Mouse (Mus musculus) limb, embryonic 12.5 days (tissue): ENCODE measurements around the gene Gnat2. TPM values are rescaled to one million over a fixed set of nuclear protein-coding genes. Genes with fewer than 3 reads are reported as not detected.

Source experiments
- ATAC-seq: fragments of 200-750 bp; cut with Nextera tagmentation; 2 replicates; pipeline ENCODE4 v1.8.0; 2017; ENCODE audit warnings: low read depth, moderate TSS enrichment; ENCODE audit not compliant: insufficient number of reproducible peaks, insufficient read depth, low FRiP score, low TSS enrichment
- H3K27ac ChIP-seq: fragments of 300-500 bp; sonication (generic); 2 replicates; pipeline ENCODE4 v1.5.1; 2016; ENCODE audit warnings: mild to moderate bottlenecking, moderate library complexity
- H3K27me3 ChIP-seq: fragments of 300-500 bp; sonication (generic); 2 replicates; pipeline ENCODE4 v1.6.1; 2016; ENCODE audit warnings: mild to moderate bottlenecking, moderate library complexity
- H3K36me3 ChIP-seq: fragments of 300-500 bp; sonication (generic); 2 replicates; pipeline ENCODE4 v1.6.1; 2016; ENCODE audit warnings: mild to moderate bottlenecking, moderate library complexity
- H3K4me1 ChIP-seq: fragments of 300-500 bp; sonication (generic); replicated peaks from 2 replicates; pipeline ENCODE4 v1.6.1; 2016
- H3K4me2 ChIP-seq: fragments of 300-500 bp; sonication (generic); 2 replicates; pipeline ENCODE4 v1.6.1; 2016; ENCODE audit warnings: mild to moderate bottlenecking, moderate library complexity
- H3K4me3 ChIP-seq: fragments of 300-500 bp; sonication (generic); replicated peaks from 2 replicates; pipeline ENCODE4 v1.5.1; 2016; ENCODE audit warnings: mild to moderate bottlenecking
- H3K9ac ChIP-seq: fragments of 300-500 bp; sonication (generic); replicated peaks from 2 replicates; pipeline ENCODE4 v1.6.1; 2016; ENCODE audit warnings: mild to moderate bottlenecking, moderate library complexity
- H3K9me3 ChIP-seq: fragments of 300-500 bp; sonication (generic); 2 replicates; pipeline ENCODE4 v1.6.1; 2016; ENCODE audit warnings: mild to moderate bottlenecking, moderate library complexity
- WGBS: fragments of 180-500 bp; shearing (Covaris S2); methylation state at CpG from one replicate; pipeline ENCODE4 v1.1.7; 2016; 5-methylcytosine and 5-hydroxymethylcytosine counted together
- polyA plus RNA-seq: library from polyadenylated mRNA; unstranded; fragments of >200 nt; fragmentation: Nextera tagmentation; extraction: Ambion mirVana; gene quantifications from 2 replicates; pipeline ENCODE4 v1.2.1, GENCODE M21; 2016

Gene Gnat2
- polyA plus RNA-seq, 1 experiment from 2014 or later: 0.55 TPM

GRCm38 (mm10) chr3:108145534-108146445 is 53.2 kb downstream of the Gnat2 start, which contains the start of gene Gnai3:
Gene Gnai3 (minus strand): TSS chr3:108146146.
- H3K27ac ChIP-seq: peak within 1 kb of the TSS; percentile 93
- H3K27me3 ChIP-seq: no peaks in the 10 kb centered on the region
- H3K9ac ChIP-seq: peak within 1 kb of the TSS; percentile 89
- peak; percentile 89 for ATAC-seq
- peak within 1 kb of the TSS; percentile 80 for H3K4me3 ChIP-seq
- H3K9me3 ChIP-seq: no peaks in the 10 kb centered on the region
- 0 out of 2 replicates have a peak, but pooled peaks cover 2% of the 10 kb centered on the region for H3K36me3 ChIP-seq
- H3K4me2 ChIP-seq: peak within 1 kb of the TSS; percentile 67
- peaks cover 14% of the 10 kb centered on the region for H3K4me1 ChIP-seq
- under 1% methylated on average over 63 of the region's 63 CpGs for WGBS

DNA sequence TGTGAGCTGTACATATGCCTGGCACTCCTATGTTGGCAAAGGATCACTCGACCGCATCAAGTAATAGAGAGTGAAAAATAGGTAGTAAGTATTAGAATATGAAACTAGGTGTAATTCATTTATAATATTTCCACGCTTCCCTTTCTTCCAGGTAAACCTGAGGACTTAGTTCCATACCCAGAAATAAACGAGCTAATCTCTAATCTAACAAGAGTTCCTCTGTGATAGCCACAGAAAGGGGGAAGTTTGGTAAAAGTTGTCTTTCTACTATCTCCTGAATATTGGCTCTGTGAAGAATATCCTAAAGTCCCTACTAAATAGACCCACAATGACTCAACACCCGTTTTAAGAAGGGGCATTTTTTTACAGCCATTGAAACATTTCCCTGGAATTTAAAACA is 54.1 kb downstream of the Gnat2 start:
- Histone ChIP-seq H3K4me2 (peak overlapping the region; percentile 67), H3K27me3 (no peaks in the 10 kb centered on the region), H3K36me3 (no peaks in the 10 kb centered on the region), H3K4me1 (peaks cover 14% of the 10 kb centered on the region), H3K9ac (peak overlapping the region; percentile 89), H3K4me3 (peak overlapping the region; percentile 80), H3K27ac (0 out of 2 replicates have a peak overlapping the region, but pooled peaks have one; percentile 93), H3K9me3 (no peaks in the 10 kb centered on the region)
- 56% methylated on average over 5 of the region's 5 CpGs for WGBS
- ATAC-seq: no peak

DNA sequence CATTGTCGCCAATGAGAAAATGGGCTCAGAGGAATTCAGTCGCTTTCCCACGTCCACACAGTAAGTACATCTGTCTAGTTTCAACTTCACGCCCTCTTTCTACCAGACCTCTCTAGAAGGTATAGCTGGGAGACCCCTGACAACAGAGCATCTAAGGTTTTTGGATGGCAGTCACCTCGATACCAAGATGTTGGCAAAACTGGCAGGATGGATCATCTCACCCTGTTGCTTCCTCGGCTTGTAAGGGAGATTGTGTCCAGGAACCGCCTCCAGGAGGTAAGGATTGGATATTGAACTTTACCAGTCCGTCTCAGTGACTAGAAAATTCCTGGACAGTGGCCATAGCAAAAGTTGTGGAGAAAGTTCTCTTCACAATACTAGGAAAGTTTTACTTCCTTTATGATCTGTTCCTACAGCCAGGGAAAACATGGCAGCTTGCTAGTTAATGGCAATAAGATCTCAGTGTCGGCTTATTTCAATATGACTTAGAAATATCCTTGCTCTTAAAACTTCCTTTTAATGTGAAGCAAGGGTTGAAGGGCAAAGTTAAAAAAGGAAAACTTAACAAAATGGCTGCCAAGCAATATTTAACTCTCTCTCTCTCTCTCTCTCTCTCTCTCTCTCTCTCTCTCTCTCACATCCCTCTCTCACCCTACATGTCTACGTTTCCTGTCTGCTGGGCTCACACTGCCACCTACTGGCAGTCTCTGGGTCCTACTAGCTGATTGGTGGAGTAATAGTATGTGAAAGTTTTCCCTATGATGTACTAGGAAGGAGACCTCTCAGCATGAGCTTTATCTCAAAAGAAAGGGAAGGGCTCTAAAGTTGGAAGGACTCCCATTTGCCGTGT is 55.0 kb downstream of the Gnat2 start:
- Histone ChIP-seq H3K4me3 (no peak overlapping the region), H3K9ac (no peak overlapping the region), H3K4me1 (peaks cover 14% of the 10 kb centered on the region), H3K9me3 (no peaks in the 10 kb centered on the region), H3K27ac (no peak overlapping the region), H3K36me3 (no peaks in the 10 kb centered on the region), H3K27me3 (no peaks in the 10 kb centered on the region), H3K4me2 (no peak overlapping the region)
- WGBS: 70% methylated on average over 11 of the region's 11 CpGs
- ATAC-seq: peak; percentile 53; the same call in 1 of the 2 replicates

Other genes starting within 250 kb of the Gnat2 start
- gene Eps8l3, start 215.6 kb upstream of the Gnat2 start, polyA plus RNA-seq: not detected in 2 replicates
- 217 TPM in 2 replicates for gene Gstm5, start 197.0 kb upstream of the Gnat2 start, polyA plus RNA-seq
- gene Gstm7, start 161.0 kb upstream of the Gnat2 start, polyA plus RNA-seq: 37.7 and 38.9 TPM in 2 replicates
- 11.0 and 11.4 TPM in 2 replicates for gene Gstm6, start 149.0 kb upstream of the Gnat2 start, polyA plus RNA-seq
- gene Gstm3, start 123.5 kb upstream of the Gnat2 start, polyA plus RNA-seq: not detected in 2 replicates
- 34.0 and 37.4 TPM in 2 replicates for gene Gstm2, start 106.3 kb upstream of the Gnat2 start, polyA plus RNA-seq
- gene Gstm1, start 74.8 kb upstream of the Gnat2 start, polyA plus RNA-seq: 38.3 and 38.9 TPM in 2 replicates
- 16.3 and 17.4 TPM in 2 replicates for gene Gstm4, start 47.9 kb upstream of the Gnat2 start, polyA plus RNA-seq
- 51.5 and 51.7 TPM in 2 replicates for gene Ampd2, start 6.1 kb upstream of the Gnat2 start, polyA plus RNA-seq
- 192 and 199 TPM in 2 replicates for gene Gnai3, start 53.4 kb downstream of the Gnat2 start, polyA plus RNA-seq
- 0.05 and 0.10 TPM in 2 replicates for gene Gpr61, start 62.1 kb downstream of the Gnat2 start, polyA plus RNA-seq
- gene Amigo1, start 93.5 kb downstream of the Gnat2 start, polyA plus RNA-seq: 4.4 and 5.8 TPM in 2 replicates
- 1.7 TPM in 2 replicates for gene Cyb561d1, start 108.4 kb downstream of the Gnat2 start, polyA plus RNA-seq
- gene Atxn7l2, start 118.1 kb downstream of the Gnat2 start, polyA plus RNA-seq: 25.2 and 26.0 TPM in 2 replicates
- gene Sypl2, start 133.9 kb downstream of the Gnat2 start, polyA plus RNA-seq: 0.64 and 0.87 TPM in 2 replicates
- gene Psma5, start 164.1 kb downstream of the Gnat2 start, polyA plus RNA-seq: 297 and 302 TPM in 2 replicates
- gene Sort1, start 191.3 kb downstream of the Gnat2 start, polyA plus RNA-seq: 14.7 and 16.2 TPM in 2 replicates